Mouse (Mus musculus) forebrain, postnatal 0 days (tissue): ENCODE results near the gene Nedd8. TPM values are rescaled to one million over a fixed set of nuclear protein-coding genes. Genes with fewer than 3 reads are reported as not detected.

Experiments used
- ATAC-seq: fragments of 200-750 bp; cut with Nextera tagmentation; 2 replicates; pipeline ENCODE4 v1.8.0; 2017; ENCODE audit warnings: mild to moderate bottlenecking, moderate library complexity
- DNase-seq: peaks from one replicate; pipeline ENCODE4 v3.0.0-alpha.2; 2015
- H3K27ac ChIP-seq: fragments of 300-500 bp; sonication (generic); 2 replicates; pipeline ENCODE4 v1.5.1; 2014; ENCODE audit warnings: low read depth, mild to moderate bottlenecking, antibody characterized with exemption, low read length, moderate library complexity, mixed read lengths
- H3K27me3 ChIP-seq: fragments of 300-500 bp; sonication (generic); 2 replicates; pipeline ENCODE4 v1.6.1; 2014; ENCODE audit warnings: mild to moderate bottlenecking, low read length, mixed read lengths; ENCODE audit not compliant: insufficient read depth
- H3K36me3 ChIP-seq: fragments of 300-500 bp; sonication (generic); 2 replicates; pipeline ENCODE4 v1.6.1; 2014; ENCODE audit warnings: mild to moderate bottlenecking, moderate library complexity; ENCODE audit not compliant: insufficient read depth
- H3K4me1 ChIP-seq: fragments of 300-500 bp; sonication (generic); 2 replicates; pipeline ENCODE4 v1.6.1; 2014; ENCODE audit warnings: antibody characterized with exemption; ENCODE audit not compliant: insufficient read depth
- H3K4me2 ChIP-seq: fragments of 300-500 bp; sonication (generic); 2 replicates; pipeline ENCODE4 v1.6.1; 2014; ENCODE audit warnings: low read depth, mild to moderate bottlenecking, moderate library complexity
- H3K4me3 ChIP-seq: fragments of 300-500 bp; sonication (generic); 2 replicates; pipeline ENCODE4 v1.5.1; 2014; ENCODE audit warnings: low read depth, low read length, mixed read lengths
- H3K9ac ChIP-seq: fragments of 300-500 bp; sonication (generic); 2 replicates; pipeline ENCODE4 v1.6.1; 2014; ENCODE audit warnings: mild to moderate bottlenecking
- H3K9me3 ChIP-seq: fragments of 300-500 bp; sonication (generic); 2 replicates; pipeline ENCODE4 v1.6.1; 2016; ENCODE audit warnings: low read length
- CTCF ChIP-seq: sonication (generic); IDR thresholded peaks from 2 replicates; pipeline ENCODE4 v1.5.1; 2016; ENCODE audit warnings: antibody characterized with exemption, control low read depth, low read depth
- WGBS: fragments of 180-500 bp; shearing (Covaris S2); extraction: QIAGEN DNeasy Blood & Tissue Kit; methylation state at CpG from one replicate; pipeline ENCODE4 v1.1.7; 2014; 5-methylcytosine and 5-hydroxymethylcytosine counted together
- polyA plus RNA-seq: library from polyadenylated mRNA; unstranded; fragments of >200 nt; fragmentation: Nextera tagmentation; extraction: Ambion mirVana; gene quantifications from 2 replicates; pipeline ENCODE4 v1.2.1, GENCODE M21; 2015
- total RNA-seq: library from RNA; depleted of rRNA; stranded (reverse); fragments of >200 nt; gene quantifications from 2 replicates; pipeline ENCODE4 v1.2.3, GENCODE M21; 2014

Nedd8 gene
- total and polyA plus RNA-seq, 2 experiments from 2014 or later: 132 to 593 TPM

DNA sequence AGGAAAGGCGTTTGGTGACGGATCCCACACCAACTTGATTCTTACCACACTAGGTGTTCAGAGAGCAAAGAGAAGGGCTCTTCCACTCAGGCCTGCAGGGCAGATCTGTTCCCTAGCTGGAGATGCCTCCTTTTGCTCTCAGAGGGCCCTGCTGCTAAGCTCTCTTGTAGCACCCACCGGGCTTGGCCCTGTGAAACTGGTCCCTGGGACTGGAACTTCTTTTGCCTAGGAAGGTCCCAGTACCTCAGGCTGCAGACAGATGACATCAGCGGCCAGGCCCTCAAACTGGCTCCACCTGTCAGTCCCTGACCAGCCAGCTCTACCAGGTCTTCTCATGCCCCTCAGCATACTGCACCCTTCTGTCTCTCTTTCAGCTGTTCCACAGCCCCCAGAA is 41.8 kb upstream of the Nedd8 start, which contains the start of gene Tgm1:
Tgm1 (minus strand) TSS at position 198 of the 394 bp plus-strand sequence.
- no peak within 1 kb of the TSS for H3K4me2 ChIP-seq
- no peak for DNase-seq
- H3K9ac ChIP-seq: no peak within 1 kb of the TSS
- H3K4me3 ChIP-seq: no peak within 1 kb of the TSS
- H3K27me3 ChIP-seq: peaks cover 6% of the 10 kb centered on the region; the same call in 1 of the 2 replicates
- H3K4me1 ChIP-seq: no peaks in the 10 kb centered on the region
- H3K27ac ChIP-seq: no peak within 1 kb of the TSS
- H3K36me3 ChIP-seq: peaks cover 24% of the 10 kb centered on the region
- ATAC-seq: no peak
- H3K9me3 ChIP-seq: no peaks in the 10 kb centered on the region
- TF ChIP-seq CTCF: no peak
- 37% methylated on average over 4 of the region's 4 CpGs for WGBS

GRCm38 (mm10) chr14:55713007-55713728 is 41.2 kb upstream of the Nedd8 start:
- H3K4me1 ChIP-seq: no peaks in the 10 kb centered on the region
- no peak overlapping the region for H3K4me2 ChIP-seq
- WGBS: 14% methylated on average over 24 of the region's 25 CpGs
- TF ChIP-seq CTCF: no peak
- H3K36me3 ChIP-seq: peaks cover 19% of the 10 kb centered on the region
- H3K4me3 ChIP-seq: no peak overlapping the region
- ATAC-seq: no peak
- peaks cover 6% of the 10 kb centered on the region; the same call in 1 of the 2 replicates for H3K27me3 ChIP-seq
- H3K9me3 ChIP-seq: no peaks in the 10 kb centered on the region
- DNase-seq: no peak
- no peak overlapping the region for H3K9ac ChIP-seq
- no peak overlapping the region for H3K27ac ChIP-seq

GRCm38 (mm10) chr14:55711786-55712185 is 39.9 kb upstream of the Nedd8 start:
- H3K9me3 ChIP-seq: no peaks in the 10 kb centered on the region
- no peak overlapping the region for H3K27ac ChIP-seq
- no peak overlapping the region for H3K9ac ChIP-seq
- H3K4me1 ChIP-seq: no peaks in the 10 kb centered on the region
- H3K36me3 ChIP-seq: peaks cover 8% of the 10 kb centered on the region
- H3K27me3 ChIP-seq: peaks cover 6% of the 10 kb centered on the region; the same call in 1 of the 2 replicates
- 85% methylated on average over 7 of the region's 7 CpGs for WGBS
- no peak overlapping the region for H3K4me3 ChIP-seq
- ATAC-seq (no peak), DNase-seq (no peak)
- no peak for TF ChIP-seq CTCF
- H3K4me2 ChIP-seq: no peak overlapping the region

- no peak overlapping the region for H3K27ac ChIP-seq
- H3K4me1 ChIP-seq: no peaks in the 10 kb centered on the region
- TF ChIP-seq CTCF: no peak
- no peaks in the 10 kb centered on the region for H3K36me3 ChIP-seq
- DNase-seq: no peak
- no peak for ATAC-seq
- H3K4me3 ChIP-seq: no peak overlapping the region
- whole genome bisulfite sequencing: 84% methylated on average over 4 of the region's 4 CpGs
- no peak overlapping the region for H3K4me2 ChIP-seq
- H3K27me3 ChIP-seq: peaks cover 6% of the 10 kb centered on the region; the same call in 1 of the 2 replicates
- H3K9ac ChIP-seq: no peak overlapping the region
- H3K9me3 ChIP-seq: no peaks in the 10 kb centered on the region
Measured at GRCm38 (mm10) chr14:55709509-55709908, 37.6 kb upstream of the Nedd8 start.

DNA sequence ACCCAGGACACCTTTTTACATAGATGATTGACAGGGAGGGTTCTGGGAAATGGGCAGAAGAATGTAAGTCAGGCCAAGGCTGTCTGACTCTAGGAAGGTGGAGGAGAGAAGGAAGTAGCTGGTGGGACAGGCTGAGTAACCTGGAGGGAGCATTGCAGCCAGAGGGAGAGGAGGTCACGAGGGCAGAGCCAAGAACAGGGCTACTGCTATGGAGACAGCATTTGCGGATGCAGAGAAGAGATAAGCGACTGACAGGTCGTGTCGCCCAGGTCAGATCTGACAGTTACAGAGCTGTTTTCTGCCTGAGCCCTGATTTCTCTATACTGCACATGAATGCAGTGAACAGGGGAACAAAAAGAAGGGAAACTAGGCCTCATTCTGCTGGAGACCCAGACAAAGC is 35.5 kb upstream of the Nedd8 start:
- TF ChIP-seq CTCF: no peak
- Histone ChIP-seq H3K4me3 (no peak overlapping the region), H3K36me3 (no peaks in the 10 kb centered on the region), H3K4me2 (no peak overlapping the region), H3K4me1 (no peaks in the 10 kb centered on the region), H3K9ac (no peak overlapping the region), H3K27me3 (no peaks in the 10 kb centered on the region), H3K9me3 (no peaks in the 10 kb centered on the region), H3K27ac (no peak overlapping the region)
- ATAC-seq (no peak), DNase-seq (no peak)
- WGBS: 86% methylated on average over 5 of the region's 5 CpGs

DNA sequence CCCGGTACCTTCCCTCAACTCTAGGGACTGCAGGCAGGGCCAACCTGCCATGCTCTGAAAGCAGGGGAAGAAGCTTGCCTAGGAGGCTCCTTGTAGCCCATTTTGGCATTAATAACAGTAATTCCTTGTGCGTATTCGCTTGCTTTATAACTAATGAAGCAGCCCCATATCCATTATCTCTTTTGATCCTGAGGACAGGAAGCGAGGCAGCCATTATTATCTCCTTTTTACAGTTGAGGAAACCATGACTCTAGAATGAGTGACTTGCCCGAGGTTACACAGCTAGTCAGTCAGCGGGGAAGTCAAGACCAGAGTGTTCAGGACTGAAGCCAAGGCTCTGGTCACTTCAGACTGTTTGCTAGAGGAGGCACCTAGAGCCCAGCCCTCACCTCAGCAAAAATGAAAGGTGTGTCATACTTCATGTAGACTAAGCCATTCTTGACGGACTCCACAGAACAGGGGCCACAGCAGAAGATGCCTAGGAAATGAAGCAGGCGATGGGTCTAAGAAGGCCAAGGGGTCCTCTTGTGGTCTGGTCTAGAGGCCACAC is 34.2 kb upstream of the Nedd8 start:
- Histone ChIP-seq H3K4me3 (no peak overlapping the region), H3K4me1 (no peaks in the 10 kb centered on the region), H3K27me3 (no peaks in the 10 kb centered on the region), H3K9me3 (no peaks in the 10 kb centered on the region), H3K27ac (no peak overlapping the region), H3K36me3 (no peaks in the 10 kb centered on the region), H3K9ac (no peak overlapping the region), H3K4me2 (no peak overlapping the region)
- DNase-seq (no peak), ATAC-seq (no peak)
- 91% methylated on average over 8 of the region's 8 CpGs for WGBS
- no peak for TF ChIP-seq CTCF

DNA sequence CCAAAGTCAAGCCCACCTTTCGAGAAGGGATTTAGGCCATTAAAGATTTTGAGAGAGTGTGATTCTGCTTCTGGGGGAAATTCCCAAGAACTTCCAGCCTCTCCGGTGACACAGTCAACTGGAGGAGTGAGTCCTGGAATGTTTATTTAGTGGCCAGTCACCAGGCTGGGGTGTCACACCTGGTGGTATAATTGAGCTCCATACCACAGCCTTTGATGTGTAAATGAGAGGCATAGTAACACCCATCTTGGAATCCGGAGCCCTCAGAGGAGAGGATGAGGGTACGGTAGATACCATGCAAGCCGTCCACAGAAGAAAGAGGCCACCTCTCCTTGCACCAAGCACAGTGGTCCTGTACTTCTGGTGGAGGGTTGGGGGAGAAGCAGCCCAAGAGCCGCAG is 30.8 kb upstream of the Nedd8 start:
- H3K4me1 ChIP-seq: no peaks in the 10 kb centered on the region
- no peak for DNase-seq
- no peaks in the 10 kb centered on the region for H3K27me3 ChIP-seq
- WGBS: 67% methylated on average over 6 of the region's 6 CpGs
- no peak for ATAC-seq
- no peak for TF ChIP-seq CTCF
- no peak overlapping the region for H3K9ac ChIP-seq
- no peak overlapping the region for H3K27ac ChIP-seq
- no peaks in the 10 kb centered on the region for H3K9me3 ChIP-seq
- no peak overlapping the region for H3K4me2 ChIP-seq
- H3K36me3 ChIP-seq: no peaks in the 10 kb centered on the region
- H3K4me3 ChIP-seq: no peak overlapping the region
